Mouse (Mus musculus): ENCODE measurements around the gene Cd72. TPM values are rescaled to one million over a fixed set of nuclear protein-coding genes. Genes with fewer than 3 reads are reported as not detected.
A peak's percentile ranks its signal among the peaks of the same experiment; 100 is the strongest.

The Cd72 gene
- polyA plus RNA-seq, 1 experiment from 2014 or later: 2.6 TPM

GRCm38 (mm10) chr4:43465935-43466334 is 11.5 kb upstream of the Cd72 start:
- ATAC-seq: no peak
- no peaks in the 10 kb centered on the region for H3K27me3 ChIP-seq (replicated peaks; ENCODE audit: control insufficient read depth, insufficient read depth, low read length)
- no peaks in the 10 kb centered on the region for H3K36me3 ChIP-seq (ENCODE audit: control insufficient read depth, insufficient read depth, low read length)
- H3K4me1 ChIP-seq (ENCODE audit: control insufficient read depth, insufficient read depth, low read length): no peaks in the 10 kb centered on the region
- no peak overlapping the region for H3K4me3 ChIP-seq (ENCODE audit: low read length)
- H3K9ac ChIP-seq (ENCODE audit: low read depth, low read length): no peak overlapping the region
- H3K9me3 ChIP-seq (ENCODE audit: control insufficient read depth, low read length): no peaks in the 10 kb centered on the region
- WGBS: 89% methylated on average over 6 of the region's 6 CpGs
- no peak overlapping the region for H3K4me2 ChIP-seq (ENCODE audit: low read depth, low read length)
- H3K27ac ChIP-seq (ENCODE audit: low read length): no peak overlapping the region

- Histone ChIP-seq H3K27ac (ENCODE audit: low read length) (no peak overlapping the region), H3K4me3 (ENCODE audit: low read length) (no peak overlapping the region), H3K9ac (ENCODE audit: low read depth, low read length) (no peak overlapping the region), H3K9me3 (ENCODE audit: control insufficient read depth, low read length) (no peaks in the 10 kb centered on the region), H3K36me3 (ENCODE audit: control insufficient read depth, insufficient read depth, low read length) (no peaks in the 10 kb centered on the region), H3K4me2 (ENCODE audit: low read depth, low read length) (no peak overlapping the region), H3K27me3 (replicated peaks; ENCODE audit: control insufficient read depth, insufficient read depth, low read length) (no peaks in the 10 kb centered on the region), H3K4me1 (ENCODE audit: control insufficient read depth, insufficient read depth, low read length) (no peaks in the 10 kb centered on the region)
- ATAC-seq: no peak
- WGBS: 87% methylated on average over 5 of the region's 5 CpGs
Measured at GRCm38 (mm10) chr4:43463102-43463501, 8.7 kb upstream of the Cd72 start.

GRCm38 (mm10) chr4:43457124-43457523 is 2.7 kb upstream of the Cd72 start:
- WGBS: 19% methylated on average over 8 of the region's 8 CpGs
- ATAC-seq: no peak
- peaks cover 11% of the 10 kb centered on the region for H3K4me1 ChIP-seq (ENCODE audit: control insufficient read depth, insufficient read depth, low read length)
- H3K36me3 ChIP-seq (ENCODE audit: control insufficient read depth, insufficient read depth, low read length): no peaks in the 10 kb centered on the region
- H3K4me3 ChIP-seq (ENCODE audit: low read length): no peak overlapping the region
- H3K27me3 ChIP-seq (replicated peaks; ENCODE audit: control insufficient read depth, insufficient read depth, low read length): peaks cover 16% of the 10 kb centered on the region
- no peak overlapping the region for H3K4me2 ChIP-seq (ENCODE audit: low read depth, low read length)
- no peak overlapping the region for H3K9ac ChIP-seq (ENCODE audit: low read depth, low read length)
- H3K27ac ChIP-seq (ENCODE audit: low read length): no peak overlapping the region
- H3K9me3 ChIP-seq (ENCODE audit: control insufficient read depth, low read length): no peaks in the 10 kb centered on the region

- WGBS: 30% methylated on average over 4 of the region's 4 CpGs
Measured at GRCm38 (mm10) chr4:43456470-43456869, 2.0 kb upstream of the Cd72 start.

GRCm38 (mm10) chr4:43453413-43453812 is 1.0 kb downstream of the Cd72 start:
- peak overlapping the region; percentile 59 for H3K9ac ChIP-seq (ENCODE audit: low read depth, low read length)
- peak overlapping the region; percentile 47 for H3K4me2 ChIP-seq (ENCODE audit: low read depth, low read length)
- H3K27me3 ChIP-seq (replicated peaks; ENCODE audit: control insufficient read depth, insufficient read depth, low read length): peaks cover 20% of the 10 kb centered on the region
- WGBS: 1% methylated on average over 18 of the region's 18 CpGs
- H3K27ac ChIP-seq (ENCODE audit: low read length): no peak overlapping the region
- peak overlapping the region; percentile 21 for H3K4me3 ChIP-seq (ENCODE audit: low read length)
- no peak for ATAC-seq
- H3K9me3 ChIP-seq (ENCODE audit: control insufficient read depth, low read length): no peaks in the 10 kb centered on the region
- no peaks in the 10 kb centered on the region for H3K36me3 ChIP-seq (ENCODE audit: control insufficient read depth, insufficient read depth, low read length)
- peaks cover 11% of the 10 kb centered on the region for H3K4me1 ChIP-seq (ENCODE audit: control insufficient read depth, insufficient read depth, low read length)

More at GRCm38 (mm10) chr4:43456470-43456869, 2.0 kb upstream of the Cd72 start:
- Histone ChIP-seq H3K4me1 (ENCODE audit: control insufficient read depth, insufficient read depth, low read length) (peaks cover 11% of the 10 kb centered on the region), H3K27ac (ENCODE audit: low read length) (no peak overlapping the region), H3K9me3 (ENCODE audit: control insufficient read depth, low read length) (no peaks in the 10 kb centered on the region), H3K36me3 (ENCODE audit: control insufficient read depth, insufficient read depth, low read length) (no peaks in the 10 kb centered on the region), H3K4me2 (ENCODE audit: low read depth, low read length) (no peak overlapping the region), H3K27me3 (replicated peaks; ENCODE audit: control insufficient read depth, insufficient read depth, low read length) (peaks cover 20% of the 10 kb centered on the region), H3K9ac (ENCODE audit: low read depth, low read length) (no peak overlapping the region), H3K4me3 (ENCODE audit: low read length) (no peak overlapping the region)
- ATAC-seq: no peak

GRCm38 (mm10) chr4:43452315-43452714 is 2.1 kb downstream of the Cd72 start:
- H3K4me3 ChIP-seq (ENCODE audit: low read length): no peak overlapping the region
- ATAC-seq: no peak
- peaks cover 11% of the 10 kb centered on the region for H3K4me1 ChIP-seq (ENCODE audit: control insufficient read depth, insufficient read depth, low read length)
- no peak overlapping the region for H3K9ac ChIP-seq (ENCODE audit: low read depth, low read length)
- WGBS: 38% methylated on average over 11 of the region's 11 CpGs
- H3K27ac ChIP-seq (ENCODE audit: low read length): no peak overlapping the region
- H3K4me2 ChIP-seq (ENCODE audit: low read depth, low read length): no peak overlapping the region
- no peaks in the 10 kb centered on the region for H3K36me3 ChIP-seq (ENCODE audit: control insufficient read depth, insufficient read depth, low read length)
- H3K27me3 ChIP-seq (replicated peaks; ENCODE audit: control insufficient read depth, insufficient read depth, low read length): peaks cover 20% of the 10 kb centered on the region
- no peaks in the 10 kb centered on the region for H3K9me3 ChIP-seq (ENCODE audit: control insufficient read depth, low read length)

- ATAC-seq: no peak
- Histone ChIP-seq H3K27me3 (replicated peaks; ENCODE audit: control insufficient read depth, insufficient read depth, low read length) (peaks cover 10% of the 10 kb centered on the region), H3K4me2 (ENCODE audit: low read depth, low read length) (no peak overlapping the region), H3K4me3 (ENCODE audit: low read length) (no peak overlapping the region), H3K9me3 (ENCODE audit: control insufficient read depth, low read length) (no peaks in the 10 kb centered on the region), H3K9ac (ENCODE audit: low read depth, low read length) (no peak overlapping the region), H3K36me3 (ENCODE audit: control insufficient read depth, insufficient read depth, low read length) (peaks cover 9% of the 10 kb centered on the region; the same call in 1 of the 2 replicates), H3K27ac (ENCODE audit: low read length) (no peak overlapping the region), H3K4me1 (ENCODE audit: control insufficient read depth, insufficient read depth, low read length) (peaks cover 18% of the 10 kb centered on the region)
- WGBS: 87% methylated on average over 3 of the region's 3 CpGs
Measured at GRCm38 (mm10) chr4:43448554-43448953, 5.9 kb downstream of the Cd72 start.

GRCm38 (mm10) chr4:43447251-43447650 is 7.2 kb downstream of the Cd72 start:
- no peaks in the 10 kb centered on the region for H3K9me3 ChIP-seq (ENCODE audit: control insufficient read depth, low read length)
- H3K27ac ChIP-seq (ENCODE audit: low read length): no peak overlapping the region
- no peak overlapping the region for H3K4me2 ChIP-seq (ENCODE audit: low read depth, low read length)
- no peak for ATAC-seq
- no peak overlapping the region for H3K9ac ChIP-seq (ENCODE audit: low read depth, low read length)
- no peak overlapping the region for H3K4me3 ChIP-seq (ENCODE audit: low read length)
- peaks cover 5% of the 10 kb centered on the region; the same call in 1 of the 2 replicates for H3K27me3 ChIP-seq (replicated peaks; ENCODE audit: control insufficient read depth, insufficient read depth, low read length)
- peaks cover 11% of the 10 kb centered on the region for H3K4me1 ChIP-seq (ENCODE audit: control insufficient read depth, insufficient read depth, low read length)
- WGBS: 90% methylated on average over 13 of the region's 13 CpGs
- peaks cover 9% of the 10 kb centered on the region; the same call in 1 of the 2 replicates for H3K36me3 ChIP-seq (ENCODE audit: control insufficient read depth, insufficient read depth, low read length)

GRCm38 (mm10) chr4:43443511-43443910 is 10.9 kb downstream of the Cd72 start:
- H3K4me1 ChIP-seq (ENCODE audit: control insufficient read depth, insufficient read depth, low read length): peaks cover 9% of the 10 kb centered on the region
- WGBS: under 1% methylated on average over 28 of the region's 28 CpGs
- ATAC-seq: peak; percentile 21; the same call in 1 of the 2 replicates
- H3K4me3 ChIP-seq (ENCODE audit: low read length): peak overlapping the region; percentile 86
- H3K36me3 ChIP-seq (ENCODE audit: control insufficient read depth, insufficient read depth, low read length): peaks cover 9% of the 10 kb centered on the region; the same call in 1 of the 2 replicates
- H3K9ac ChIP-seq (ENCODE audit: low read depth, low read length): peak overlapping the region; percentile 98
- H3K27me3 ChIP-seq (replicated peaks; ENCODE audit: control insufficient read depth, insufficient read depth, low read length): no peaks in the 10 kb centered on the region
- no peaks in the 10 kb centered on the region for H3K9me3 ChIP-seq (ENCODE audit: control insufficient read depth, low read length)
- H3K4me2 ChIP-seq (ENCODE audit: low read depth, low read length): peak overlapping the region; percentile 75
- peak overlapping the region; percentile 95 for H3K27ac ChIP-seq (ENCODE audit: low read length)
